Mouse (Mus musculus): ENCODE measurements at regions not wholly inside any gene's neighbourhood (a gene's known extent, or its start where the extent isn't known, plus 50 kb on each side); places are given as distances from the start of the nearest gene placed in this dataset.
"Not testable (repeated sequence)": the region's sequence is repeated elsewhere in the genome, so short reads cannot be mapped to it uniquely, and the experiment has no call there.

DNA sequence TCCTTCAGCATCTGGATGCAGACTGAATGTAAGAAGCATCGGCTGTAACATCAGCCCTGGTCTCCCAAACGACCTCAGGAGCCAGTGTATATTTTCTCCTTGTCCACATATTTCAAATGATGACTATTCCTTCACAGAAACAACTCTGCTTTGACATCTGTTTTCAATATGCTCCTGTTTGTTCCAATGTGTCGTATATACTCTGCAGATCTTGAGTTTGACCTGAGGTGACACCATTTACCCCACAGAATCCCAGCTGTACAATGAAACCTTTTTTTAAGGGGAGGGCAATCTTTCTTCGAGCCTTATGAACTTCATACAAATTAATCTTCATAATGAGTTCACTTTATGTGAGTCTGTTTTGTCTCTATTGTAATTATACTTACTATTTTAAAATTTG lies 341.7 kb upstream of the Nrsn1 start:
- no peak for ATAC-seq (ENCODE audit: low FRiP score)
- H3K27ac ChIP-seq = no peak overlapping the region
- H3K36me3 ChIP-seq = no peaks in the 10 kb centered on the region
- WGBS = 66% methylated on average over 4 of the region's 4 CpGs
- H3K4me2 ChIP-seq (replicated peaks) = no peak overlapping the region
- no peak overlapping the region for H3K4me3 ChIP-seq
- no peaks in the 10 kb centered on the region for H3K4me1 ChIP-seq
- no peaks in the 10 kb centered on the region for H3K27me3 ChIP-seq
- no peak overlapping the region for H3K9ac ChIP-seq
- H3K9me3 ChIP-seq (replicated peaks) = no peaks in the 10 kb centered on the region

DNA sequence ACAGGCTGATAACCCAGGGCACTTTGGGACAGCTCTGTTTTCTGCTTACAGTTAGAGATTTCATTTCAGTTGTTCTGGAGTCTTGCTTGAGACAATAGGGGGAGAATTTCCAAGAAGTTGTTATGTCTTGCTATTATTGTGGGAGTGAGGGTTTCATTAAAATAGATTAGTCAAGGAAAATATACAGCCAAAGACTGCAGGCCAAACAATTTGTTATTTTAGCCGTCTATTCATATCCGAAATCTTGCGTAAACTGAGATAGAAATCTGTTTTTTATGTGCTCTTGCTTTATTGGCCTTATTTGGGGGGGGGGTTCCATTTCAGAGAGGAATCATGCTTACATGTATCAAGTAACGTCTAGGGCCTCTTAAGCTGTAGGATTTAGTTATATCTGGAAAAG lies 339.3 kb upstream of the Nrsn1 start:
- no peak for ATAC-seq (ENCODE audit: low FRiP score)
- Histone ChIP-seq H3K36me3 (no peaks in the 10 kb centered on the region), H3K4me1 (no peaks in the 10 kb centered on the region), H3K4me3 (no peak overlapping the region), H3K4me2 (replicated peaks) (no peak overlapping the region), H3K9ac (no peak overlapping the region), H3K27me3 (no peaks in the 10 kb centered on the region), H3K9me3 (replicated peaks) (no peaks in the 10 kb centered on the region), H3K27ac (no peak overlapping the region)
- WGBS = 85% methylated on average over 4 of the region's 4 CpGs

DNA sequence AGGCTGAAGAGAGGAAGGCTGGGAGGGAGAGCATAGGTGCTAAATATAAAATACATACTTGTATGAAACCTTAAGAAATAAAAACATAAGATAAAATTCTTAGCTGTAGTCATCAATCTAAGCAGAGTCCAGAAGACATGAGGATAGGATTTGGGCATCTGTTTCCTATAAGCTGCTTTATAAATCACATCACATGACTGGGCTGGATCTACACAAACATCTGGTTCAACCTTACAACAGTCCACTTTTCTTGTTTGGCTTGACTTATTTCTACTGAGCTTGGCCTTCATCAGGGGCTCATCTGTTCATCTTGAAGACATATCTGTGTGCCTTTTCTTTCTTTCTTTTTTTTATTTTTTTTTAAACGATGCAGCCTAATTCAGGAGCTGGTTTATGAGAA lies 338.9 kb upstream of the Nrsn1 start:
- WGBS = 97% methylated on average over 1 of the region's 1 CpGs
- no peak overlapping the region for H3K9ac ChIP-seq
- H3K4me2 ChIP-seq (replicated peaks) = no peak overlapping the region
- H3K4me1 ChIP-seq = no peaks in the 10 kb centered on the region
- no peak overlapping the region for H3K4me3 ChIP-seq
- H3K36me3 ChIP-seq = no peaks in the 10 kb centered on the region
- H3K9me3 ChIP-seq (replicated peaks) = no peaks in the 10 kb centered on the region
- ATAC-seq (ENCODE audit: low FRiP score) = no peak
- H3K27me3 ChIP-seq = no peaks in the 10 kb centered on the region
- H3K27ac ChIP-seq = no peak overlapping the region

DNA sequence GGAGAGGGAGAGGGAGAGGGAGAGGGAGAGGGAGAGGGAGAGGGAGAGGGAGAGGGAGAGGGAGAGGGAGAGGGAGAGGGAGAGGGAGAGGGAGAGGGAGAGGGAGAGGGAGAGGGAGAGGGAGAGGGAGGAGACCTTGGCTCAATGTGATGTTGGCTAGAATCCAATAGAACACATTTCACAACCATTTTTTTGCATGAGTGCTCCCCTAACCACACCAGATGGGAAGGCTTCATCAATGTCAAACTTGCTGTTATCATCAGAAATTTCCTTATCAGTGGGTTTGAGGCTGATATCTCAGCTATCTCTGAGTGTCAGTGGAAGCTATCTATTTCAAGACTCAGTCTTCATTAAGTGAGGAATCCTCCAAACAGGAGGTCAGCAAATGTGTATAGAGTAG lies 331.0 kb upstream of the Nrsn1 start:
- not testable (repeated sequence) for H3K27me3 ChIP-seq; H3K9ac ChIP-seq; H3K4me2 ChIP-seq (replicated peaks); H3K9me3 ChIP-seq (replicated peaks); ATAC-seq (ENCODE audit: low FRiP score); H3K4me3 ChIP-seq; H3K4me1 ChIP-seq; H3K27ac ChIP-seq; H3K36me3 ChIP-seq

DNA sequence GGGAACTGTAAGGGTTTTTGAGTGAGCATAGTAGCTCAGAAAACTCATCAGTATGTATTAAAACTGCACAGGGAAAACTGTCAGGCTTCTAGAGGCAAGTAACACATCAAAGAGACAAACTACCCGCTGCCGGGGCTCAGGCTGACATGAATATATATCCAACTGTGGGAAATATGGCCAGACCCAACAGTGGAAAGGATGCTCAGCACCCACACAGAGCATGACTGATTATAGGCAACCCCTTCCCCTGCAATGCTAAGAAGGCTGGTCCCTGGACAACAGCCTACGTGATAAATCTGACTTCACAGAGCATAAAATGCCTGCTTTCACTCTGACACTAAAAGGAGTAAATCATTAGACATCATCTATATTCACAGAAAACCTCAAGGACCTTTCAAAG lies 324.3 kb upstream of the Nrsn1 start:
- H3K4me3 ChIP-seq = no peak overlapping the region
- H3K36me3 ChIP-seq = no peaks in the 10 kb centered on the region
- no peak overlapping the region for H3K4me2 ChIP-seq (replicated peaks)
- H3K9ac ChIP-seq = no peak overlapping the region
- H3K4me1 ChIP-seq = no peaks in the 10 kb centered on the region
- 0 out of 2 replicates have a peak, but pooled peaks have one; percentile 46 for ATAC-seq (ENCODE audit: low FRiP score)
- H3K9me3 ChIP-seq (replicated peaks) = no peaks in the 10 kb centered on the region
- no peak overlapping the region for H3K27ac ChIP-seq
- 59% methylated on average over 3 of the region's 3 CpGs for WGBS
- H3K27me3 ChIP-seq = no peaks in the 10 kb centered on the region

DNA sequence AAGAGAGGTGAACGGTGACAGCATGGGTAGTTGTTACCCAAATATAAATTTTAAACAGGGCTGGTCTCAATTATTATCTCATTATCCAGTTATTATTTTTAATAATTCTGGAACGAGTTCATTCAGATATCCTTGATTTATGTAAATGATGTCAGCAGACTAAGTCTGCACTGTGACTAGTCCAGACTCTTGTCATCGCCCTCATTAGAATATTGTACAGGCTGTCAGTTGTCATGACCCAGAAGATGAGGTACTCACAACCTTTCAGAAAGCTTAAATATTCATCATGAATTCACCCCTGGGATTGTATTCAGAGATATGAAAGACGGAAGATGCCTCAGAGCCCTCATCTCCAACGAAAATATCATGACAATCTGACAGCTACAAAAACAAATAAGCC lies 300.3 kb upstream of the Nrsn1 start:
- Histone ChIP-seq H3K4me2 (replicated peaks) (no peak overlapping the region), H3K4me3 (no peak overlapping the region), H3K36me3 (no peaks in the 10 kb centered on the region), H3K9me3 (replicated peaks) (no peaks in the 10 kb centered on the region), H3K27me3 (no peaks in the 10 kb centered on the region), H3K9ac (no peak overlapping the region), H3K27ac (no peak overlapping the region), H3K4me1 (no peaks in the 10 kb centered on the region)
- ATAC-seq (ENCODE audit: low FRiP score) = peak; percentile 67
- 54% methylated on average over 5 of the region's 5 CpGs for WGBS

DNA sequence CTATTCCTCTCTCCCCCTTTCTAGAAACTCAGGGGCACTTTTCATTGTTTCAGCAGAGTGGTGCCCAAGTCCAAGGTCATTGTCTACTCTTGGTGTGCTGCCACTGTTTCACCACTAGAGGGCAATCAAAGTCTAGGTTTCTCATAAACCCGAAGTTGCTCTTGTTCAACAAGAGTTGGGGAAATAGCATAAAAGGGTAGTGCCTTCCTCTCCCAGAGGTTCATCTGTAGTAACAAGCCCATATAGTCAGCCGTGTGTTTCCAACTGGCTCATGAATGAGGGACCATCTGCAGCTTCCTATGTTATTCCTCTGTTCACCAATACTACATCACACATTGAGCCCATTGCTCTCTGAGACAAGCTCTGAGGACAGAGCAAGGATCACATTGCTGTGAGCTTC lies 292.4 kb upstream of the Nrsn1 start:
- peak; percentile 66 for ATAC-seq (ENCODE audit: low FRiP score)
- H3K9ac ChIP-seq = no peak overlapping the region
- no peak overlapping the region for H3K27ac ChIP-seq
- H3K4me2 ChIP-seq (replicated peaks) = no peak overlapping the region
- H3K9me3 ChIP-seq (replicated peaks) = no peaks in the 10 kb centered on the region
- no peaks in the 10 kb centered on the region for H3K27me3 ChIP-seq
- 11% methylated on average over 2 of the region's 2 CpGs for WGBS
- no peaks in the 10 kb centered on the region; the same call in 1 of the 2 replicates for H3K4me1 ChIP-seq
- H3K36me3 ChIP-seq = no peaks in the 10 kb centered on the region
- H3K4me3 ChIP-seq = no peak overlapping the region

DNA sequence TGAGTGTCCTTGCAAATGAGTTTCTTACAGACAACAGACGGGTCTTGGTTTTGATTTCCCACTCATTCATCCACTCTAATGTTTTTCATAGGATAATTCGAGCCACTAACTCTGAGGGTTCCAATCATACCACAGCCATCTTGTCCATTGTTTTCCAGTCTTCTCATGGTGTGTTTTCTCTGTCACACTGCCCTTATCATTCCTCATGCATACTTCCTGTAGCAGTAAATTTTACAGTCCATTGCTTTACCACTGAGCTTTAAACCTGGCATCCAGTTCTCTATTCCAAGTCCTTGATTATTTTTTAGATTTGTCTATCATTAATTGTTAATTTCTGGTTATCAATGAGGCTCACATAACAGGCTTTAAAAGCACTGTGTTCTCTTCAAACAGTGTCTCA lies 290.0 kb upstream of the Nrsn1 start:
- Histone ChIP-seq H3K27ac (no peak overlapping the region), H3K36me3 (no peaks in the 10 kb centered on the region), H3K4me1 (no peaks in the 10 kb centered on the region; the same call in 1 of the 2 replicates), H3K4me3 (no peak overlapping the region), H3K4me2 (replicated peaks) (no peak overlapping the region), H3K27me3 (no peaks in the 10 kb centered on the region), H3K9ac (no peak overlapping the region), H3K9me3 (replicated peaks) (no peaks in the 10 kb centered on the region)
- 57% methylated on average over 2 of the region's 2 CpGs for WGBS
- no peak for ATAC-seq (ENCODE audit: low FRiP score)

DNA sequence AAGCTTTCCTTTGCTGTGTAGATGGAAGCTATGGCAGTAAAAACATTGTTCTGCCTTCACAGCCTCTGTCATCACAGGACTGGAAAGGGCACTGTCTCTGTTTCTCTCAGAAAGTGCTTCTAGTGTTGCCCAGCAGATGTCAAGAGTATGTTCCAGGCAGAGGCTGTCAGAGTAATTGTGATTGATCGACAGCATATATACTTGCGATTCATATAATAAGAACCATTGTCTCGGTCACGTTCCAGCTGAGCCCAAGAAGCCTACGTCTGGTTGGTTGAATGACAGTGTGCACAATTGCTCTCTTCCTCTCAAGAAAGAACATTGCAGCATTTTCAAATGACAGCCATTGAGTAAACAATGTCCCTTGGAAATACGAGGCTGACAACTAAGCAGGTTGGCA lies 284.7 kb upstream of the Nrsn1 start:
- ATAC-seq (ENCODE audit: low FRiP score) = no peak

DNA sequence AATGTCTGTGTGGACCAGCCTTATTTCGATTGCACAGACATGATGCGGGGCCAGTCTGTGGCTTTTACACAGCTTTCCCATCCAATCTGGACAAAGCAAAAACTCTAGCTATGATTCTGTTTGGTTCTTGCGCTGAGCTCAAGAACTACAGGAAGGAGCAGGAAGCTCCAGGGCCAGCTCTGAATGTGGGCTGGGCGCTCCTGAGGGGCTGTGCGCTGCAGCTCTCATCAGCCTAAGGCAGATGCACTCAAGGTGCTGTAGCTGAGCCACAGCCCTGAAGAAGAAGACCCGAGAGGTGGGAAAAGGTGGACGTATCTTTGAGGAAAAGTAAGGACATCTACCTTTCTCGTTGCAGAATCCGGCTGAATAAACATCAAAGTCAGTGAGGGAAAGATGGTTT lies 278.2 kb upstream of the Nrsn1 start:
- no peak overlapping the region for H3K9ac ChIP-seq
- H3K4me2 ChIP-seq (replicated peaks) = no peak overlapping the region
- 94% methylated on average over 9 of the region's 9 CpGs for WGBS
- no peak for ATAC-seq (ENCODE audit: low FRiP score)
- no peaks in the 10 kb centered on the region for H3K27me3 ChIP-seq
- H3K4me1 ChIP-seq = no peaks in the 10 kb centered on the region; the same call in 1 of the 2 replicates
- H3K4me3 ChIP-seq = no peak overlapping the region
- no peaks in the 10 kb centered on the region for H3K9me3 ChIP-seq (replicated peaks)
- peak overlapping the region; percentile 6; the same call in 1 of the 2 replicates for H3K27ac ChIP-seq
- no peaks in the 10 kb centered on the region for H3K36me3 ChIP-seq

More for the DNA sequence above, 284.7 kb upstream of the Nrsn1 start:
- H3K4me2 ChIP-seq (replicated peaks) = no peak overlapping the region
- 46% methylated on average over 6 of the region's 6 CpGs for WGBS
- no peak overlapping the region for H3K9ac ChIP-seq
- H3K27me3 ChIP-seq = no peaks in the 10 kb centered on the region
- H3K4me1 ChIP-seq = no peaks in the 10 kb centered on the region
- H3K36me3 ChIP-seq = no peaks in the 10 kb centered on the region
- H3K9me3 ChIP-seq (replicated peaks) = no peaks in the 10 kb centered on the region
- no peak overlapping the region for H3K27ac ChIP-seq
- H3K4me3 ChIP-seq = no peak overlapping the region

DNA sequence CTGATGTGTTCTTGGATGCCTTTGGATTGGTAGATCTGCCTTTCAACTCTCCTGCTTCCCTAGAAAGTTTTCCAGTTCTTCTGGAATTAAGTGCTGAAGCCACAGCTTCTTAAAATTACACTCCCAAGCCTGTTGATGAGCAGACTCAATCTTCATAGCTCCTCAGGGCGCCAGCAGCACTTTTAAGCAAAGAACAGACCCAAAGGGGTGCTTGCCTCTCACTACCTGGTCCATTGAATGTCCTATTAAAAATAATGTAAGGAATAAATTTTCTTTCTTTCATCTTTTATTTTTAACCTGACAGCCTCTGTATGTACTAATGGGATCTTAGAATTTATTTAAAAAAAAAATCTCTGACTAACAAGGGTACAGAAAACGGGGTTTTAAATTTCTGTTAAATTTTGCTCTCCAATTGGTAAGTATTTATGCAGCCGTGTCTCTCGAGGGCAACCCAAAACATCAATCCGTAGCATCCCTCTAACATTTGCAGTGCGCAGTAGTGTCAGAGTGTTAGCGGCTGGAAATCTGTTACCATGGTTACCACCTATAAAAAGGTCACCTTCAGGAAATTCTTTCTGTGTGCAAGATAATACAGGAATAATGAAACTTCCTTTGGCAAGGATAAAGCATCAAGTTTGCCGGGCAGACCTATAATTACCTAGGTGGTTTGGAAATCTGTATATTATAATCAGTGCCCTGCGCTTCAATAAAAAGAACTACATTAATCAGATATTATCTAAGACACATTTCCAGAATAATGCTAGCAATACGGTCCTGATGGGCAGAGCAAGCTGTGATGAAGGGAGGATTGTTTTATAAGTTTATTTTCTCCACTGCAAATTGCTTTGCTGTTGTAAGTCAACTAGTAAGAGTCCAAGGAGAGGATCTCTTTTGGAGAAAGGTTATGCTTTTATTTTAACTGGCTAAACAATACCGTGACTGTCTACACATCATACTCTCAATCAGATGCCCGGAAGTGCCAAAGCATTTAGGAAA lies 277.1 kb upstream of the Nrsn1 start:
- no peaks in the 10 kb centered on the region; the same call in 1 of the 2 replicates for H3K4me1 ChIP-seq
- H3K9ac ChIP-seq = no peak overlapping the region
- H3K36me3 ChIP-seq = no peaks in the 10 kb centered on the region
- ATAC-seq (ENCODE audit: low FRiP score) = no peak
- no peak overlapping the region for H3K4me2 ChIP-seq (replicated peaks)
- no peaks in the 10 kb centered on the region for H3K27me3 ChIP-seq
- H3K9me3 ChIP-seq (replicated peaks) = no peaks in the 10 kb centered on the region
- 68% methylated on average over 12 of the region's 12 CpGs for WGBS
- no peak overlapping the region for H3K4me3 ChIP-seq
- H3K27ac ChIP-seq = peak overlapping the region; percentile 41; the same call in 1 of the 2 replicates

DNA sequence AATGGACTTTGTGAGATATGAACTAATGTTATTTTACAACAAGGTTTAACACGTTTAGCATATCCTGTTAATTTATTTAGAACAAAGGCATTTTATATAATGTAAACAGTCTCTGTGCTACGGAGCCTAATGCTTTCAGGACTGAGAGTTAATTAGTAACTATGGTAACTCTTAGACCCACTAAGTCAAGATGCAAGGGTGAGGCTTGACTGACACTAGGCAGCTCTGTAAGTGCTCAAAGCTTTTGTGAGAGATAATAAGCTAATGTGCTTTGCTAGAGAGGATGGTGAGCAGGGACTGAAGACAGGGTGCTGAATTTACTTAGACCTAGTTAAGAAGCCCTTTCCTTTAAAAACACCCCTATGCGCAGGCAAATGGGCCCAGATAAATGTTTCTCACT lies 253.8 kb upstream of the Nrsn1 start:
- Histone ChIP-seq H3K9ac (no peak overlapping the region), H3K4me2 (replicated peaks) (no peak overlapping the region), H3K27ac (no peak overlapping the region), H3K27me3 (no peaks in the 10 kb centered on the region), H3K4me1 (no peaks in the 10 kb centered on the region), H3K36me3 (no peaks in the 10 kb centered on the region), H3K4me3 (no peak overlapping the region), H3K9me3 (replicated peaks) (peaks cover 4% of the 10 kb centered on the region; the same call in 1 of the 2 replicates)
- peak; percentile 54 for ATAC-seq (ENCODE audit: low FRiP score)
- WGBS = 49% methylated on average over 3 of the region's 3 CpGs

DNA sequence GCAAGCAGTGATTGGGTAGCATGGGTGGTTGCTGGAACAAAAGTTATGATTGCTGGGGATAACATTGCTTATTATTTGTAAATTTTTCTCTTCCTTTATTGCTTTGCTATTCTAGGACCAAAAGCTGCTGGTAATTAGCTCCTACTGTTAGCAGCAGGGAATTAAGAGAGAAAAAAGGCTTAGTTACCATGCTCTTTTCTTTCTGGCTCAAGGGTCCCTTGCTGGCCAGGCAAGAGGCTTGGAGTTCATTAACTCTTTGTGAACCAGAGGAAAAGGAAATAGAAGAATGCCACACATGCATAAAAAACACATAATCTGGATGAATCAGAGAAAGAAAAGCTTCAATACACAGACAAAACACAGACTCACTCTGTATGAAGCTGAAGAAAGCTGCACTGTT lies 237.1 kb upstream of the Nrsn1 start:
- Histone ChIP-seq H3K36me3 (no peaks in the 10 kb centered on the region), H3K9ac (no peak overlapping the region), H3K27ac (no peak overlapping the region), H3K4me3 (no peak overlapping the region), H3K9me3 (replicated peaks) (no peaks in the 10 kb centered on the region), H3K27me3 (no peaks in the 10 kb centered on the region), H3K4me2 (replicated peaks) (no peak overlapping the region), H3K4me1 (no peaks in the 10 kb centered on the region)
- no peak for ATAC-seq (ENCODE audit: low FRiP score)
